Mouse (Mus musculus) forebrain, embryonic 12.5 days (tissue): ENCODE results near the gene Tgm4. TPM values are rescaled to one million over a fixed set of nuclear protein-coding genes. Genes with fewer than 3 reads are reported as not detected.

Source experiments
- ATAC-seq: fragments of 200-750 bp; cut with Nextera tagmentation; 2 replicates; pipeline ENCODE4 v1.8.0; 2017; ENCODE audit warnings: moderate TSS enrichment; ENCODE audit not compliant: low FRiP score
- H3K27ac ChIP-seq: fragments of 300-500 bp; sonication (generic); 2 replicates; pipeline ENCODE4 v1.5.1; 2016; ENCODE audit warnings: mild to moderate bottlenecking
- H3K27me3 ChIP-seq: fragments of 300-500 bp; sonication (generic); 2 replicates; pipeline ENCODE4 v1.6.1; 2016; ENCODE audit warnings: mild to moderate bottlenecking
- H3K36me3 ChIP-seq: fragments of 300-500 bp; sonication (generic); replicated peaks from 2 replicates; pipeline ENCODE4 v1.6.1; 2016; ENCODE audit warnings: mild to moderate bottlenecking
- H3K4me1 ChIP-seq: fragments of 300-500 bp; sonication (generic); 2 replicates; pipeline ENCODE4 v1.6.1; 2016
- H3K4me2 ChIP-seq: fragments of 300-500 bp; sonication (generic); 2 replicates; pipeline ENCODE4 v1.6.1; 2016; ENCODE audit warnings: mild to moderate bottlenecking, moderate library complexity
- H3K4me3 ChIP-seq: fragments of 300-500 bp; sonication (generic); replicated peaks from 2 replicates; pipeline ENCODE4 v1.5.1; 2016; ENCODE audit warnings: mild to moderate bottlenecking
- H3K9ac ChIP-seq: fragments of 300-500 bp; sonication (generic); 2 replicates; pipeline ENCODE4 v1.6.1; 2016; ENCODE audit warnings: mild to moderate bottlenecking
- H3K9me3 ChIP-seq: fragments of 300-500 bp; sonication (generic); 2 replicates; pipeline ENCODE4 v1.6.1; 2016
- WGBS: fragments of 180-500 bp; shearing (Covaris S2); methylation state at CpG from one replicate; pipeline ENCODE4 v1.1.7; 2016; 5-methylcytosine and 5-hydroxymethylcytosine counted together
- polyA plus RNA-seq: library from polyadenylated mRNA; unstranded; fragments of >200 nt; fragmentation: Nextera tagmentation; extraction: Ambion mirVana; gene quantifications from 2 replicates; pipeline ENCODE4 v1.2.1, GENCODE M21; 2016

Tgm4 gene
- polyA plus RNA-seq, 1 experiment from 2014 or later = 0.88 TPM

GRCm38 (mm10) chr9:123060172-123060571, 25.6 kb downstream of the Tgm4 start:
- H3K27ac ChIP-seq = no peak overlapping the region
- no peak overlapping the region for H3K4me3 ChIP-seq
- ATAC-seq = no peak
- no peaks in the 10 kb centered on the region for H3K4me1 ChIP-seq
- no peaks in the 10 kb centered on the region for H3K9me3 ChIP-seq
- H3K36me3 ChIP-seq = no peaks in the 10 kb centered on the region
- 91% methylated on average over 3 of the region's 3 CpGs for WGBS
- H3K27me3 ChIP-seq = no peaks in the 10 kb centered on the region
- no peak overlapping the region for H3K9ac ChIP-seq
- no peak overlapping the region for H3K4me2 ChIP-seq

GRCm38 (mm10) chr9:123079149-123079548, 44.6 kb downstream of the Tgm4 start:
- no peak overlapping the region for H3K9ac ChIP-seq
- no peaks in the 10 kb centered on the region for H3K9me3 ChIP-seq
- no peak overlapping the region for H3K27ac ChIP-seq
- H3K27me3 ChIP-seq = no peaks in the 10 kb centered on the region
- H3K4me1 ChIP-seq = no peaks in the 10 kb centered on the region
- H3K4me3 ChIP-seq = no peak overlapping the region
- ATAC-seq = no peak
- H3K36me3 ChIP-seq = peaks cover 91% of the 10 kb centered on the region
- H3K4me2 ChIP-seq = no peak overlapping the region
- WGBS = 93% methylated on average over 5 of the region's 5 CpGs

GRCm38 (mm10) chr9:123080355-123080754, 45.8 kb downstream of the Tgm4 start:
- WGBS = 86% methylated on average over 7 of the region's 7 CpGs
- Histone ChIP-seq H3K9me3 (no peaks in the 10 kb centered on the region), H3K9ac (no peak overlapping the region), H3K4me1 (no peaks in the 10 kb centered on the region), H3K27me3 (no peaks in the 10 kb centered on the region), H3K4me2 (no peak overlapping the region), H3K27ac (no peak overlapping the region), H3K4me3 (no peak overlapping the region), H3K36me3 (peaks cover 92% of the 10 kb centered on the region)
- no peak for ATAC-seq

- 83% methylated on average over 1 of the region's 1 CpGs for WGBS
- Histone ChIP-seq H3K36me3 (peaks cover 92% of the 10 kb centered on the region), H3K27ac (no peak overlapping the region), H3K4me3 (no peak overlapping the region), H3K9me3 (no peaks in the 10 kb centered on the region), H3K27me3 (no peaks in the 10 kb centered on the region), H3K4me2 (no peak overlapping the region), H3K4me1 (no peaks in the 10 kb centered on the region), H3K9ac (no peak overlapping the region)
- ATAC-seq = no peak
Measured at GRCm38 (mm10) chr9:123080796-123081195, 46.3 kb downstream of the Tgm4 start.

GRCm38 (mm10) chr9:123085373-123085772, 50.8 kb downstream of the Tgm4 start:
- no peak overlapping the region for H3K9ac ChIP-seq
- H3K4me1 ChIP-seq = no peaks in the 10 kb centered on the region
- no peak overlapping the region for H3K4me3 ChIP-seq
- no peaks in the 10 kb centered on the region for H3K27me3 ChIP-seq
- H3K36me3 ChIP-seq = peaks cover 93% of the 10 kb centered on the region
- no peak overlapping the region for H3K4me2 ChIP-seq
- H3K9me3 ChIP-seq = no peaks in the 10 kb centered on the region
- H3K27ac ChIP-seq = no peak overlapping the region
- WGBS = 86% methylated on average over 1 of the region's 1 CpGs
- no peak for ATAC-seq

GRCm38 (mm10) chr9:123087558-123087957, 53.0 kb downstream of the Tgm4 start:
- 85% methylated on average over 3 of the region's 3 CpGs for WGBS
- Histone ChIP-seq H3K4me1 (no peaks in the 10 kb centered on the region), H3K4me3 (no peak overlapping the region), H3K9me3 (no peaks in the 10 kb centered on the region), H3K27me3 (no peaks in the 10 kb centered on the region), H3K9ac (no peak overlapping the region), H3K36me3 (peaks cover 81% of the 10 kb centered on the region), H3K4me2 (no peak overlapping the region), H3K27ac (no peak overlapping the region)
- no peak for ATAC-seq

GRCm38 (mm10) chr9:123090844-123091243, 56.3 kb downstream of the Tgm4 start:
- Histone ChIP-seq H3K36me3 (peaks cover 76% of the 10 kb centered on the region), H3K4me3 (no peak overlapping the region), H3K9me3 (no peaks in the 10 kb centered on the region), H3K27me3 (no peaks in the 10 kb centered on the region), H3K4me2 (no peak overlapping the region), H3K27ac (no peak overlapping the region), H3K9ac (no peak overlapping the region), H3K4me1 (no peaks in the 10 kb centered on the region)
- no peak for ATAC-seq
- 91% methylated on average over 4 of the region's 4 CpGs for WGBS

- H3K4me2 ChIP-seq = no peak overlapping the region
- H3K27ac ChIP-seq = no peak overlapping the region
- no peak overlapping the region for H3K9ac ChIP-seq
- 94% methylated on average over 16 of the region's 16 CpGs for WGBS
- peaks cover 56% of the 10 kb centered on the region for H3K36me3 ChIP-seq
- H3K4me3 ChIP-seq = no peak overlapping the region
- H3K27me3 ChIP-seq = no peaks in the 10 kb centered on the region
- H3K4me1 ChIP-seq = no peaks in the 10 kb centered on the region
- no peak for ATAC-seq
- H3K9me3 ChIP-seq = no peaks in the 10 kb centered on the region
Measured at GRCm38 (mm10) chr9:123099631-123100455, 65.3 kb downstream of the Tgm4 start.

GRCm38 (mm10) chr9:123103425-123103824, 68.9 kb downstream of the Tgm4 start:
- H3K36me3 ChIP-seq = peaks cover 26% of the 10 kb centered on the region
- ATAC-seq = no peak
- H3K4me1 ChIP-seq = no peaks in the 10 kb centered on the region

GRCm38 (mm10) chr9:123104362-123104761, 69.8 kb downstream of the Tgm4 start:
- no peak overlapping the region for H3K4me3 ChIP-seq
- ATAC-seq = no peak
- H3K27me3 ChIP-seq = no peaks in the 10 kb centered on the region
- no peak overlapping the region for H3K4me2 ChIP-seq
- no peak overlapping the region for H3K27ac ChIP-seq
- no peak overlapping the region for H3K9ac ChIP-seq
- H3K4me1 ChIP-seq = no peaks in the 10 kb centered on the region
- no peaks in the 10 kb centered on the region for H3K9me3 ChIP-seq
- H3K36me3 ChIP-seq = peaks cover 19% of the 10 kb centered on the region

More at GRCm38 (mm10) chr9:123103425-123103824, 68.9 kb downstream of the Tgm4 start:
- Histone ChIP-seq H3K9me3 (no peaks in the 10 kb centered on the region), H3K27me3 (no peaks in the 10 kb centered on the region), H3K27ac (no peak overlapping the region), H3K4me3 (no peak overlapping the region), H3K9ac (no peak overlapping the region), H3K4me2 (no peak overlapping the region)

GRCm38 (mm10) chr9:123107186-123107585, 72.7 kb downstream of the Tgm4 start:
- Histone ChIP-seq H3K27me3 (no peaks in the 10 kb centered on the region), H3K4me3 (no peak overlapping the region), H3K4me1 (peaks cover 11% of the 10 kb centered on the region), H3K4me2 (no peak overlapping the region), H3K36me3 (peaks cover 5% of the 10 kb centered on the region; the same call in 1 of the 2 replicates), H3K9ac (no peak overlapping the region), H3K9me3 (no peaks in the 10 kb centered on the region), H3K27ac (no peak overlapping the region)
- no peak for ATAC-seq
- WGBS = 91% methylated on average over 4 of the region's 4 CpGs

- Histone ChIP-seq H3K27me3 (no peaks in the 10 kb centered on the region), H3K4me3 (no peak overlapping the region), H3K4me1 (peaks cover 20% of the 10 kb centered on the region), H3K9ac (no peak overlapping the region), H3K36me3 (peaks cover 5% of the 10 kb centered on the region; the same call in 1 of the 2 replicates), H3K4me2 (no peak overlapping the region), H3K27ac (no peak overlapping the region), H3K9me3 (no peaks in the 10 kb centered on the region)
- 92% methylated on average over 7 of the region's 7 CpGs for WGBS
- ATAC-seq = no peak
Measured at GRCm38 (mm10) chr9:123109188-123109587, 74.7 kb downstream of the Tgm4 start.

GRCm38 (mm10) chr9:123111751-123112221, 77.3 kb downstream of the Tgm4 start:
- ATAC-seq = no peak
- Histone ChIP-seq H3K4me1 (peaks cover 20% of the 10 kb centered on the region), H3K4me3 (peak overlapping the region; percentile 93), H3K27me3 (no peaks in the 10 kb centered on the region), H3K27ac (no peak overlapping the region), H3K4me2 (peak overlapping the region; percentile 92), H3K9me3 (no peaks in the 10 kb centered on the region), H3K36me3 (peaks cover 7% of the 10 kb centered on the region), H3K9ac (no peak overlapping the region)
- WGBS = 66% methylated on average over 8 of the region's 8 CpGs
